Mouse (Mus musculus) testis, adult 2 months (tissue): Measurements from ENCODE around the gene Adra2b. TPM values are rescaled to one million over a fixed set of nuclear protein-coding genes. Genes with fewer than 3 reads are reported as not detected.

Source experiments
- H3K27ac ChIP-seq: fragments of 200-500 bp; 2 replicates; pipeline ENCODE4 v1.5.1; 2012; ENCODE audit warnings: low read depth, low read length; ENCODE audit not compliant: control insufficient read depth, insufficient read depth
- H3K27me3 ChIP-seq: fragments of 200-500 bp; 2 replicates; pipeline ENCODE4 v1.6.1; 2012; ENCODE audit warnings: mild to moderate bottlenecking, low read length, moderate library complexity; ENCODE audit not compliant: control insufficient read depth, insufficient read depth
- H3K36me3 ChIP-seq: fragments of 200-500 bp; 2 replicates; pipeline ENCODE4 v1.6.1; 2012; ENCODE audit warnings: mild to moderate bottlenecking, low read length; ENCODE audit not compliant: control insufficient read depth, insufficient read depth
- H3K4me1 ChIP-seq: fragments of 200-500 bp; 2 replicates; pipeline ENCODE4 v1.6.1; 2012; ENCODE audit warnings: low read length; ENCODE audit not compliant: control insufficient read depth, insufficient read depth
- H3K4me3 ChIP-seq: fragments of 200-500 bp; 2 replicates; pipeline ENCODE4 v1.5.1; 2012; ENCODE audit warnings: low read depth, mild to moderate bottlenecking, low read length, moderate library complexity, mixed read lengths; ENCODE audit not compliant: control insufficient read depth
- CTCF ChIP-seq: fragments of 200-500 bp; IDR thresholded peaks from 2 replicates; pipeline ENCODE4 v1.5.1; 2012; ENCODE audit warnings: low read depth, mild to moderate bottlenecking, inconsistent platforms, low read length, moderate library complexity; ENCODE audit not compliant: control insufficient read depth, insufficient read depth, insufficient replicate concordance
- POLR2A ChIP-seq: fragments of 200-500 bp; IDR thresholded peaks from 2 replicates; pipeline ENCODE4 v1.6.1; 2012; ENCODE audit warnings: low read depth, mild to moderate bottlenecking, inconsistent platforms, low read length, moderate library complexity; ENCODE audit not compliant: control insufficient read depth
- polyA plus RNA-seq: library from polyadenylated mRNA; depleted of rRNA; stranded (reverse); fragments of >200 nt; gene quantifications from 2 replicates; pipeline ENCODE4 v1.2.3, GENCODE M21; 2012

Gene Adra2b
- polyA plus RNA-seq, 1 experiment = 0.16 TPM

DNA sequence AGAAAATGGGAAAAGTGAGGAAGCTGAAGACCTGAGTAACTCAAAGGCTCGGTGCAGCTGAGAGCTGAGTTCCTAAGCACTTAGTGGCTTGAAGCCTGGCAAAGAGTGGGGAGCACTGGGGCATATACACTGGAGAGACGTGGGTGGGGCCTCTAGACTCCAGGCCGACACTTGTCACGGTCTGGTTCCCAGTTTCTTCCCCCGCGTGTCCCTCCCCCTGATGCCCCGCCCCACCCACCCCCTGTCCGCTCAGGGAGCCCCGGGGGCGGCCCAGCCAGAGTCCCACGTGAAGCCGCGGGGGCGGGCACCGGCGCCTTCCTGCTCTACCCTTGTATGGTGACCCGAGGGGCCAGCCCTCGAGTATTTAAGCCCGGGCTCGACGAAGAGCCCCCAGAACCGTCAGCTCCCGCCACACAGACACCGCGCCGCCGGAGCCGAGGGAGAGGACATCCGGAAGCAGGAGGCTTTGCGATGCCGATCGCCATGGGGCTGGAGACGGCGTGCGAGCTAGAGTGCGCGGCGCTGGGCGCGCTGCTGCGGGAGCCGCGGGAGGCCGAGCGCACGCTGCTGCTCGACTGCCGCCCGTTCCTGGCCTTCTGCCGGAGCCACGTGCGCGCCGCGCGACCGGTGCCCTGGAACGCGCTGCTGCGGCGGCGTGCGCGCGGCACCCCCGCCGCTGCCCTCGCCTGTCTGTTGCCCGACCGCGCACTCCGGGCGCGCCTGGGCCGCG lies 27.1 kb upstream of the Adra2b start, which contains the start of gene Dusp2:
TSS of gene Dusp2 (plus strand) at position 393 of the 730 bp plus-strand sequence.
- Histone ChIP-seq H3K36me3 (no peaks in the 10 kb centered on the region), H3K4me3 (peak within 1 kb of the TSS; percentile 91), H3K4me1 (peaks cover 12% of the 10 kb centered on the region), H3K27me3 (no peaks in the 10 kb centered on the region), H3K27ac (no peak within 1 kb of the TSS)
- TF ChIP-seq POLR2A (no peak), CTCF (no peak)

GRCm38 (mm10) chr2:127336497-127336832 lies 26.5 kb upstream of the Adra2b start:
- Histone ChIP-seq H3K4me3 (peak overlapping the region; percentile 91), H3K27ac (no peak overlapping the region), H3K27me3 (no peaks in the 10 kb centered on the region), H3K4me1 (peaks cover 12% of the 10 kb centered on the region), H3K36me3 (no peaks in the 10 kb centered on the region)
- TF ChIP-seq POLR2A = no peak
- TF ChIP-seq CTCF = no peak

DNA sequence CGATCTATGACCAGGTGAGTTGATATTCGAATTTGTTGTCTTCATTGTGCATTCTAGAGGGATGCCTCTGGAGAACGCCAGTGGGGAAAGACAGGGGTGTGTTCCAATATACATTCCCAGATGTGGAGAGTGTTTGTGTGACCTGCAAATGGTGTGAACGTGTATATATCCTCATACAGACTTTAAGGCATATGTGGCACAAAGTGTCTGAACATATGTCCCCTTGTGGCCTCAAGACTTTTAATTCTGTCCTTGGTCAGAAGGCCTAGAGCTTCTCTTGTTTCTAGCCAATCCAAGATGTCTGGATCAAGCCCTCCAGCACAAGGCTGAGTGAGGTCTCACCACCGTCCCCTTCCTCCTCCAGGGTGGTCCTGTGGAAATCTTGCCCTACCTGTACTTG lies 26.1 kb upstream of the Adra2b start:
- peaks cover 12% of the 10 kb centered on the region for H3K4me1 ChIP-seq
- H3K4me3 ChIP-seq = peak overlapping the region; percentile 91
- no peak overlapping the region for H3K27ac ChIP-seq
- no peak for TF ChIP-seq POLR2A
- TF ChIP-seq CTCF = no peak
- H3K36me3 ChIP-seq = no peaks in the 10 kb centered on the region
- H3K27me3 ChIP-seq = no peaks in the 10 kb centered on the region

- H3K4me1 ChIP-seq = peaks cover 12% of the 10 kb centered on the region
- H3K36me3 ChIP-seq = no peaks in the 10 kb centered on the region
- no peak overlapping the region for H3K27ac ChIP-seq
- no peak for TF ChIP-seq POLR2A
- TF ChIP-seq CTCF = no peak
- no peak overlapping the region for H3K4me3 ChIP-seq
- no peaks in the 10 kb centered on the region for H3K27me3 ChIP-seq
These were observed 25.5 kb upstream of the Adra2b start for GRCm38 (mm10) chr2:127337531-127337930.

- Histone ChIP-seq H3K27ac (no peak overlapping the region), H3K4me3 (no peak overlapping the region), H3K4me1 (peaks cover 12% of the 10 kb centered on the region), H3K36me3 (no peaks in the 10 kb centered on the region), H3K27me3 (no peaks in the 10 kb centered on the region)
- TF ChIP-seq CTCF (no peak), POLR2A (no peak)
These were observed 25.0 kb upstream of the Adra2b start for GRCm38 (mm10) chr2:127338012-127338411.

- H3K4me1 ChIP-seq = peaks cover 12% of the 10 kb centered on the region
- no peak within 1 kb of the TSS for H3K4me3 ChIP-seq
- no peaks in the 10 kb centered on the region for H3K36me3 ChIP-seq
- no peak within 1 kb of the TSS for H3K27ac ChIP-seq
- TF ChIP-seq POLR2A (no peak), CTCF (no peak)
- no peaks in the 10 kb centered on the region for H3K27me3 ChIP-seq
These were observed 24.6 kb upstream of the Adra2b start, which contains the start of gene Astl for GRCm38 (mm10) chr2:127338416-127338815. Gene Astl (plus strand): TSS chr2:127338639.

DNA sequence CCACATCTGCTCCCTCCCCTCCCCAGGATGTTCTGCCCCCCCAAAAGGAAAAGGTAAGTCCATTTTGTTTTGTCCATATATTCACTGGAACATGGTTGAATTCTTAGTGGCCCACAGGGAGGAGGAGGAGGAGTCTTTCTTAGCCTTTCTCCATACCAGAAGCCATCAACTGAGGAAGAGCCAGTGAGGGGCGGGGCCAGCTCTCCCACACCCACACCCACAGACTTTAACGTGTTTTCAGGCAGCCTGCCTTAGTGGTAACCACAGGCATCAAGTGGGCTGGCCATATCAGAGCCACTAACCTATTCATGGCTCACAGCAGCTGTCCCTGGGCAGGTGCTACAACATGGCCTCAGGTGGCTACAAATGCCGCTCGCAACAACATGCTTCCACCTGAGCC lies 24.2 kb upstream of the Adra2b start:
- H3K4me3 ChIP-seq = no peak overlapping the region
- no peaks in the 10 kb centered on the region for H3K27me3 ChIP-seq
- no peak for TF ChIP-seq CTCF
- no peak for TF ChIP-seq POLR2A
- H3K27ac ChIP-seq = no peak overlapping the region
- H3K36me3 ChIP-seq = no peaks in the 10 kb centered on the region
- H3K4me1 ChIP-seq = peaks cover 12% of the 10 kb centered on the region
